Mouse (Mus musculus) ES-E14 (cell line): ENCODE data around the gene Col23a1. TPM values are rescaled to one million over a fixed set of nuclear protein-coding genes. Genes with fewer than 3 reads are reported as not detected.

Experiments
- DNase-seq: peaks from one replicate; pipeline ENCODE4 v3.0.0-alpha.2; 2013; ENCODE audit warnings: low read depth, low spot score
- H3K27ac ChIP-seq: 2 replicates; pipeline ENCODE4 v1.5.1; 2012; ENCODE audit warnings: low read depth, mild to moderate bottlenecking, low read length, moderate library complexity, mixed read lengths; ENCODE audit not compliant: poor library complexity, insufficient read depth, severe bottlenecking
- H3K36me3 ChIP-seq: 2 replicates; pipeline ENCODE4 v1.6.1; 2012; ENCODE audit warnings: mild to moderate bottlenecking, low read length, moderate library complexity, mixed read lengths; ENCODE audit not compliant: control insufficient read depth, poor library complexity, insufficient read depth, severe bottlenecking
- H3K4me1 ChIP-seq, 2 experiments: fragments of 150-350 bp in 1 of 2; sonication (generic) in 1 of 2; 2 replicates each; pipeline ENCODE4 v1.6.1; 2012; ENCODE audit warnings: low read length in 2 of 2, mild to moderate bottlenecking in 1 of 2, mixed read lengths in 1 of 2; ENCODE audit not compliant: control insufficient read depth in 2 of 2, insufficient read depth in 2 of 2, poor library complexity in 1 of 2
- H3K4me3 ChIP-seq, 2 experiments: fragments of 150-350 bp in 1 of 2; sonication (generic) in 1 of 2; 2 replicates each; pipeline ENCODE4 v1.5.1; 2012; ENCODE audit warnings: low read length in 2 of 2, low read depth in 1 of 2, mild to moderate bottlenecking in 1 of 2, mixed read lengths in 1 of 2; ENCODE audit not compliant: insufficient read depth in 1 of 2, poor library complexity in 1 of 2, severe bottlenecking in 1 of 2
- H3K9ac ChIP-seq: 2 replicates; pipeline ENCODE4 v1.6.1; 2012; ENCODE audit warnings: low read depth, mild to moderate bottlenecking, low read length, mixed read lengths; ENCODE audit not compliant: poor library complexity, insufficient read depth, severe bottlenecking
- H3K9me3 ChIP-seq: fragments of 150-350 bp; sonication (generic); 2 replicates; pipeline ENCODE4 v1.6.1; 2012; ENCODE audit warnings: low read depth, mild to moderate bottlenecking, low read length; ENCODE audit not compliant: control insufficient read depth, insufficient read depth
- CHD2 ChIP-seq: IDR thresholded peaks from 2 replicates; pipeline ENCODE4 v1.6.1; 2014; ENCODE audit warnings: mild to moderate bottlenecking, low read depth, low read length, inconsistent platforms
- HCFC1 ChIP-seq: IDR thresholded peaks from 2 replicates; pipeline ENCODE4 v1.6.1; 2012; ENCODE audit warnings: low read length, inconsistent platforms, borderline replicate concordance; ENCODE audit not compliant: insufficient read depth
- MAFK ChIP-seq: IDR thresholded peaks from 2 replicates; pipeline ENCODE4 v1.6.1; 2014; ENCODE audit warnings: mild to moderate bottlenecking, low read depth, low read length, inconsistent platforms; ENCODE audit not compliant: insufficient read depth
- ZC3H11A ChIP-seq: IDR thresholded peaks from 2 replicates; pipeline ENCODE4 v1.6.1; 2012; ENCODE audit warnings: low read depth, mild to moderate bottlenecking, inconsistent platforms, low read length, borderline replicate concordance
- ZNF384 ChIP-seq: IDR thresholded peaks from 2 replicates; pipeline ENCODE4 v1.6.1; 2012; ENCODE audit warnings: low read depth, low read length, inconsistent platforms
- in situ Hi-C, 2 experiments: fragments of 600-800 bp; cut with MboI; formaldehyde crosslinking; loops; one replicate each; pipeline ENCODE4 v1.15.1; 2025; ENCODE audit warnings: low sequenced_read_pairs in 2 of 2, inconsistent platforms in 1 of 2; ENCODE audit not compliant: unreplicated experiment in 2 of 2
- total RNA-seq: library from RNA; depleted of rRNA; stranded (reverse); fragments of 300-350 nt; gene quantifications from 2 replicates; pipeline ENCODE4 v1.2.3, GENCODE M21; 2012

The Col23a1 gene
- total RNA-seq, 1 experiment: 0.40 TPM

DNA sequence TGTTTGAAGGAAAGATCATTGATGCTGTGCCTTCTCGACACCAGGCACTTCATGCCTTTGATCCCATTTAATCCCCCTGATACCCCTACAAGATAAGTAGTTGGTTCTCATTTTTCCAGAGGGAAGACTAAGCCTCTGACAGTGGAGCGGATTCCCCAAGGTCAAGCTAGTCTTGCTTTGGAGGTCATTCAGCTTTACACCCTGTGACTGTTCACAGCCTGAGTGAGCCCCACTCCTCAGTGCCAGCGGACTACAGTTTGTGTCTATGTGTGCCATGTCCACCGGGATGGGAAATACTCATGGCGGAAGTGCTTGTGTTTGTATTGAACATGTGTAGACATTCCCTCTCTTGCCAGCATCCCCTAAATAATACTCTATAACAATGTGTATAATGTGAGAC is 74.6 kb downstream of the Col23a1 start:
- H3K27ac ChIP-seq: no peak overlapping the region
- H3K4me1 ChIP-seq: no peaks in the 10 kb centered on the region
- no peak overlapping the region for H3K9ac ChIP-seq
- TF ChIP-seq MAFK: no peak
- TF ChIP-seq ZC3H11A: no peak
- TF ChIP-seq CHD2: no peak
- TF ChIP-seq HCFC1: no peak
- no peak for TF ChIP-seq ZNF384
- H3K9me3 ChIP-seq: no peaks in the 10 kb centered on the region
- no peak for DNase-seq
- H3K36me3 ChIP-seq: no peaks in the 10 kb centered on the region
- H3K4me3 ChIP-seq: no peak overlapping the region
- in situ Hi-C loops: no loop called here

DNA sequence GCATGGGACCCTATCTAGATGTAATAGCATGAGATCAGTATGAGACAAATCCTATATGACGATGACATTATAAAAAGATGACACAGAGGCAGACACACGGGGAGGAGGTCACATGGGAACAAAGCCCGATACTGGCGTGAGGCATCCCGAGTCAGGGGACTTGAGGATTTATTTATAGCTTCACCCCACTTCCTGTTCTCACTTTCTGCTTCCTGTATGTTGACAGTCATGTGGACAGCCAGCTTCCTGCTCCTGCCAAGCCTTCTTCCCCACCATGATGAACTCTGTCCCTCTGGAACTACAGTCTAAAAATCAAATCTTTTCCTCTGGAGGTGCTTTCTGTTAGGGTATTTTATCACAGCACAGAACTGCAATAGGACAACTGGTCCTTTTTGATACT is 77.6 kb downstream of the Col23a1 start:
- DNase-seq: no peak
- Histone ChIP-seq H3K4me1 (no peaks in the 10 kb centered on the region), H3K9ac (no peak overlapping the region), H3K36me3 (no peaks in the 10 kb centered on the region), H3K4me3 (no peak overlapping the region), H3K27ac (no peak overlapping the region), H3K9me3 (no peaks in the 10 kb centered on the region)
- TF ChIP-seq ZC3H11A: no peak
- in situ Hi-C loops: no loop called here

DNA sequence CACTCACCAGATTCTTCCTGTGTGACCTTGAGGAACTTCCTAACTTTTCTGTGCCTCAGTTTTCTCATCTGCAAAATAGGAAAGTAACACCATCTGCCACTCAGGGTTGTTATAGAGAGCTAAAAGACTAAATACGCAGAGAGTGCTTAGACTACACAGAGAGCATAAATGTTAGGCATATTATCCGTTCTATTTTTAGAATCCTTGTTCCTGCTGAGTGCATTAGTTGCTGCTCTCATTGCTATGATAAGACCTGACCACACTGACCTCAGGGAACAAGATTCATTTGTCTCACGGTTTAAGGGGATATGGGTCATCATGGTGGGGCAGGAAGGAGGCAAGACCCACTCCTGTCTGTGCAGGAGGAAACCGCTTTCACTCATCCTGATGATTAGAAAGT is 80.6 kb downstream of the Col23a1 start:
- no peak for DNase-seq
- Histone ChIP-seq H3K4me3 (no peak overlapping the region), H3K27ac (no peak overlapping the region), H3K9me3 (no peaks in the 10 kb centered on the region), H3K36me3 (no peaks in the 10 kb centered on the region), H3K9ac (no peak overlapping the region), H3K4me1 (no peaks in the 10 kb centered on the region)
- no peak for TF ChIP-seq MAFK
- TF ChIP-seq ZC3H11A: no peak
- no peak for TF ChIP-seq HCFC1
- TF ChIP-seq ZNF384: no peak
- no peak for TF ChIP-seq CHD2
- in situ Hi-C loops: no loop called here

DNA sequence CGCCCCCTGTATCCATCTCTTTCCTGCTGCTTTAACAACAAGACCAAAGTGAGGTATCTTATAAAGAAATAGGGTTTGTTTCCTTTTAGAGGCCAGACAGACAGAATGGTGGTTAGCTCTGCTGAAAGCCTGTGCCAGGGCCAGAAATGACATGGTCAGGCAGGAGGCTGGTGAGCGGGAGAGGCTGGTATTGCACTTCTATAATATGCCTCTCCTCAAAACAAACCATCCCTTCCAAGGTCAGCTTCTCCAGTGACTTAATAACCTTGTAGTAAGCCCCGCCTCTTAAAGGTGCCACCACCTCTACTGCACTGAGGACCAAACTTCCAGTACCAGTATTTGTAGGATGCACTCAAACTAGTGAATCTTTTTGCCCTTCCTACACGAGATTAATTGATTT is 81.6 kb downstream of the Col23a1 start:
- Histone ChIP-seq H3K4me3 (no peak overlapping the region), H3K4me1 (no peaks in the 10 kb centered on the region), H3K9ac (no peak overlapping the region), H3K9me3 (no peaks in the 10 kb centered on the region), H3K27ac (no peak overlapping the region), H3K36me3 (no peaks in the 10 kb centered on the region)
- TF ChIP-seq MAFK: no peak
- no peak for TF ChIP-seq CHD2
- no peak for TF ChIP-seq ZC3H11A
- TF ChIP-seq HCFC1: no peak
- no peak for TF ChIP-seq ZNF384
- DNase-seq: no peak
- in situ Hi-C loops: no loop called here

DNA sequence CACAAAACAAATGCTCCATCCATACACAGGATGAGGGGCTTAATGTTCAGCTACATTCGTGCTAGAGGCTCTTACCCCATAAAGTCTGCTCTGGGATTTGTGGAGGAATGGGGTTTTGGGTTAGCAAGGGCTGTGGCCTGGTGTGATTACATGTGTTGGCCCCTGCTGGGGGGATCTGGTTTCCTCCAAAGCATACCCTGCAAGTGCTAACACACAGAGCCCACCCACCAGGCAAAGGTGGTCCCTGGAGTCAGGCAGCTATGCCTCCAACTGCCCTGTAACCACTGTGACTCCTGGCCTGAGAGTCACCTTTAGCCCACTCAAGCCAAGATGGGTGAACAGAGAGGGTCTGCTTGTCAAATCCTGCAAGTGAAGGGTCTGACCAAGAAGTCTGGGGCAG is 82.2 kb downstream of the Col23a1 start:
- no peak overlapping the region for H3K27ac ChIP-seq

More for the DNA sequence above, 82.2 kb downstream of the Col23a1 start:
- Histone ChIP-seq H3K36me3 (no peaks in the 10 kb centered on the region), H3K4me3 (no peak overlapping the region), H3K9me3 (no peaks in the 10 kb centered on the region), H3K9ac (no peak overlapping the region), H3K4me1 (no peaks in the 10 kb centered on the region)
- TF ChIP-seq HCFC1 (no peak), ZNF384 (no peak), ZC3H11A (no peak), MAFK (no peak), CHD2 (no peak)
- no peak for DNase-seq
- in situ Hi-C loops: no loop called here
